Mouse (Mus musculus) CD4-positive, CD25-positive, alpha-beta regulatory T cell, adult 4 months (primary cell): Measurements from ENCODE around the gene Myo6. TPM values are rescaled to one million over a fixed set of nuclear protein-coding genes. Genes with fewer than 3 reads are reported as not detected.

Experiments
- polyA plus RNA-seq, 2 experiments: library from polyadenylated mRNA; unstranded; fragments of 100-300 nt; shearing (Covaris generic); gene quantifications; one replicate each; pipeline ENCODE4 v1.2.1; 2017

Myo6 gene
- polyA plus RNA-seq, 2 experiments from 2014 or later = 16.3 to 24.3 TPM

Other genes starting within 250 kb of the Myo6 start
- 1 to 10 TPM in 1 of 2 experiments, under 1 TPM in 1; 0.29 to 1.6 TPM for gene Filip1, start 152.2 kb upstream of the Myo6 start, polyA plus RNA-seq
- gene Senp6, start 98.1 kb upstream of the Myo6 start, polyA plus RNA-seq = 10 to 100 TPM; 57.7 to 74.1 TPM